1 mouse cellular context compared by ENCODE assay signal in genomic region chr9:57644442-57644943, GRCm38 (mm10).
A peak's percentile ranks its signal among the peaks of the same experiment; 100 is the strongest.
TF ChIP-seq lines count a peak whose summit lies in the region.

No protein-coding gene starts in this region.

TF ChIP-seq in CH12.LX, 34 proteins besides CTCF, POLR2A, EP300 and RAD21 (continued from another document):
- TF ChIP-seq PAX5 (IDR thresholded peaks at IDR 0.05; ENCODE audit: low read length) (no peak), MEF2A (IDR thresholded peaks at IDR 0.05; ENCODE audit: borderline replicate concordance, low read depth, low read length) (no peak), ETS1 (conservative IDR thresholded peaks at IDR 0.05; ENCODE audit: low read depth, low read length) (0 out of 2 replicates have a peak, but pooled peaks have one; percentile 14), MAFK (IDR thresholded peaks at IDR 0.05; ENCODE audit: insufficient replicate concordance, low read length) (no peak), POLR2AphosphoS2 (IDR thresholded peaks at IDR 0.05; ENCODE audit: low read depth, low read length) (no peak), JUN (IDR thresholded peaks at IDR 0.05; ENCODE audit: insufficient read depth, low read depth, low read length) (no peak), ZKSCAN1 (IDR thresholded peaks at IDR 0.05; ENCODE audit: borderline replicate concordance, low read depth, low read length) (no peak), SMC3 (IDR thresholded peaks at IDR 0.05; ENCODE audit: low read depth, low read length) (no peak), MAX (IDR thresholded peaks at IDR 0.05; ENCODE audit: low read length) (no peak), MYC (IDR thresholded peaks at IDR 0.05; ENCODE audit: low read depth, low read length) (0 out of 2 replicates have a peak, but pooled peaks have one; percentile 29), HCFC1 (IDR thresholded peaks at IDR 0.05; ENCODE audit: low read depth, low read length) (no peak), TBP (conservative IDR thresholded peaks at IDR 0.05; ENCODE audit: low read depth, low read length) (no peak), MXI1 (IDR thresholded peaks at IDR 0.05; ENCODE audit: low read depth, low read length) (no peak; the same call in none of the 2 replicates), CHD1 (IDR thresholded peaks at IDR 0.05; ENCODE audit: low read depth, low read length) (0 out of 2 replicates have a peak, but pooled peaks have one; percentile 63), USF2 (conservative IDR thresholded peaks at IDR 0.05; ENCODE audit: low read depth, low read length) (no peak), NRF1 (IDR thresholded peaks at IDR 0.05; ENCODE audit: low read depth, low read length) (no peak), ZNF384 (IDR thresholded peaks at IDR 0.05; ENCODE audit: low read depth, low read length) (no peak), RCOR1 (conservative IDR thresholded peaks at IDR 0.05; ENCODE audit: low read depth, low read length) (no peak), KAT2A (IDR thresholded peaks at IDR 0.05; ENCODE audit: insufficient replicate concordance, low read length) (no peak), ZMIZ1 (IDR thresholded peaks at IDR 0.05; ENCODE audit: low read depth, low read length) (0 out of 2 replicates have a peak, but pooled peaks have one; percentile 14), USF1 (IDR thresholded peaks at IDR 0.05; ENCODE audit: low read depth, low read length) (no peak), E2F4 (IDR thresholded peaks at IDR 0.05; ENCODE audit: insufficient replicate concordance, low read depth, low read length) (no peak), MAZ (IDR thresholded peaks at IDR 0.05; ENCODE audit: low read depth, low read length) (peak; percentile 58; the same call in 1 of the 2 replicates), GABPA (IDR thresholded peaks at IDR 0.05; ENCODE audit: insufficient replicate concordance, low read depth, low read length) (no peak), ELF1 (IDR thresholded peaks at IDR 0.05; ENCODE audit: low read depth, low read length) (no peak), SIN3A (IDR thresholded peaks at IDR 0.05; ENCODE audit: low read length) (peak; percentile 57; the same call in 1 of the 2 replicates), TCF12 (IDR thresholded peaks at IDR 0.05; ENCODE audit: low read depth, low read length) (no peak), IRF4 (IDR thresholded peaks at IDR 0.05; ENCODE audit: low read depth, low read length) (peak; percentile 37; the same call in 1 of the 2 replicates), CHD2 (IDR thresholded peaks at IDR 0.05; ENCODE audit: low read length) (peak; percentile 59; the same call in 1 of the 2 replicates), JUND (conservative IDR thresholded peaks at IDR 0.05; ENCODE audit: low read depth, low read length) (no peak)
